Mouse (Mus musculus) brain, adult 2 months (tissue): Measurements from ENCODE around the gene Gm49325.

ENCODE experiments used
- DNase-seq: peaks from one replicate; pipeline ENCODE4 v3.0.0; 2011; ENCODE audit warnings: low read depth, low spot score

Gene Gm49325

DNA sequence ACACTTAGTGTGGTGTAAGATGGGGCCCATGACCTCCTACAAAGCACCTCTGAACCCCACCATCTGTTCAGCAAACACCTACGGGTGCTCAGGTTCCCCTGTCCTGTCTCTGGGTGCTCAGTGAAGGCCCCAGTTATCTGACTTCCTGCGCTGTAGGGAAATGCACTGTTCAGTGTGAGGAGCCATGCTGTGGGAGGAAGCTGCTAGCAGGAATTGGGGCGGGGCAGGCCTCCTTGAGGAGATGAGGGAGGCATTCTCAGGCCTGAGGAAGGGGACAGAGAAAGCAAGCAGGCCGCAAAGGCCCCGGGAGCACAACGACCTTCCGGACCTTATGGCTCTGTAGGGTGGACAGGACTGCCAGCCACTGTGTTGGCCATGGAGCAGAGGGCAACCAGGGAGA is 16.9 kb upstream of the Gm49325 start:
- DNase-seq = peak; percentile 41

DNA sequence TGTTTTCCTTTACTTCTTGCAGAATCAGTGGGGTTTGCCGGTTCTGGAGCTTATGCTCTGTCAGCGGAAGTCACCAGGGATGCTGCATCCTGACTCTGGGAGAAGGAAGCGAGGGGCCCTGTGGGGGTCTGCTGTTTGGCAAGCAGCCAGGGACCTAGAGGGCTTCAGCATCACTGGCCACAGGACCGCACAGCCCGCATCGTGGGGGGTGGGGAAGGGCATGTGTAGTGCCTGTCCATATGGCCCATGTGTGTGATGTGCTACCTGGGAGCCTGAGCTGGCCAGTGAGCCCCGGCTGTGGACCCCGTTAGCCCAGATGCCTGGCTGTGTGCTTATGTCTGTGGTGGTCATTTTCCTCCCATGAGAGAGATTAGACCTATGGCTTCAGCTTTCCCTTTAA is 16.2 kb upstream of the Gm49325 start:
- no peak for DNase-seq

DNA sequence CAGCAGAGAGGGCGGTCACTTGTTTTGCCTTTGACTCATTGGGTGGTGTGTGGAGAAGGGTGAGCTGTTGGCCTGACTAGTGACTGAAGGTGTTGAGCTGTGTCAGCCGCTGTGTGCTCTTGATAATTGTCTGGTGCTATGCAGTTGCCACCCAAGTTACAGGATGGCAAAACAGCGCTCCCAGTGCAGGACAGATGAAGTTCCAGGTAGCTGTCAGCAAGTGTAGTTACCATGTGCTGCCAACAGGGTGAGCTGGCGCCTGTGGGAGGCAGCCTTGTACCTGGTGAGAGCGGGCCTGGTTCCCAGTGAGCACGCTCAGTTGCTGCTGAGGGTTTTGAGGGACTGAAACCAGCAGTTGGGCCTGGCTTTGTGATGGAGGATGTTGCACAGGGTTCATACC is 15.2 kb upstream of the Gm49325 start:
- DNase-seq = peak; percentile 90

DNA sequence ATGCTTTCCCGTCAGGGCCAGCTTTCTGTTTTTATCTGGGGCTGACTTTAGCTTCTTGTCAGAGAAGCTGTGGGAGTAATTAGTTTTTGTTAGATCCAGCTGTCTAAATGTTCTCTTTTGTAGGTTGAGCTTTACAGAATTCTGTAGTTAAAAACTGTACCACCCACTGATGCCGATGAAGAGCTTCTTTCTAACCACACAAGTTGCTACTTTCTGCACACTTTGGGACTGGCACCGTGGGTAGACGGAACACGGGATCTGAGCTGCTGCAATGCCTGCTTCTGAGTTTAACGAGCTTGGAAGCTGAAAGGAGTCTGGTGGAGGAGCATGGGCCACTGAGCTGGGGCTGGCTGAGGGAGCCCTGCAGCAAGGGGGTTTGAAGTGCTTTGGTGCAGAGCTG is 14.5 kb upstream of the Gm49325 start:
- DNase-seq = peak; percentile 93

DNA sequence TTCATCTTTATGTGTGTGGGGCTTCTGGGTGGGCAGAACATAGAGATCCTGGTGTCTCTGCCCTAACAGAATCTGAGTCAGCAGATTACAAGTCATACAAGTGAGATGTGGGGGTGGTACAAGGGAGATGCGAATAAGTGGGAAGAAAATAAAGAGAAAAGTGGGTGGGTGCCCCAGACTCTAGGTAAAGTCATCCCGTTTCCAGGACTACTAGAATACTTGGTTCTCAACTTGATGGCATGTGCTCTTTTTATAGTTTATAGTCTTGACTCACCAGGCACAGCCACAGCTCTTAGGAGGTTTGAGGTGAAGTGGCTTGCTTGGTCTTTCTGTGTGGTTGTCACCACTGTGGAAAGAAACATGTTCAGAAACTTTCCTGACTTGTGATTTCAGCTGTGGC is 9.9 kb upstream of the Gm49325 start:
- DNase-seq = peak; percentile 76

DNA sequence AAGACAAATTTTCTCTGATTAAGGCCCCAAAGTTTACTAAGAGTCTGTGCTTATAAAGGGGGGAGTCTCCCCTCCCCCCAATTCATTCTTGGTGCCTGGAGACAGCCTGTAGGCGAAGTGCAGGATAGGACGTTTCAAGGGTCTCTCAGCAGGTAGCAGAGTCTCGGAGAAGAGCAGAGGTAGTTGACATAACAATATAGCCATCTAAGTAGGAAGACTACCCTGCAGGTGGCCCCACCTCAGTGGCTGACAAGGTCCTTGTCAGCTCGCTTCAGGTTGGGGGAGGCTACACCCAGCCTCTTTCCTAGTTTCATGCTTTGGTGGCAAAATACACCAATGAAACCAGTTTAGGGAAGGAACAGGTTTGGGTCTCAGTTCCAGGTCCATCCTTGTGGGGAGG is 3.0 kb upstream of the Gm49325 start:
- DNase-seq = no peak

DNA sequence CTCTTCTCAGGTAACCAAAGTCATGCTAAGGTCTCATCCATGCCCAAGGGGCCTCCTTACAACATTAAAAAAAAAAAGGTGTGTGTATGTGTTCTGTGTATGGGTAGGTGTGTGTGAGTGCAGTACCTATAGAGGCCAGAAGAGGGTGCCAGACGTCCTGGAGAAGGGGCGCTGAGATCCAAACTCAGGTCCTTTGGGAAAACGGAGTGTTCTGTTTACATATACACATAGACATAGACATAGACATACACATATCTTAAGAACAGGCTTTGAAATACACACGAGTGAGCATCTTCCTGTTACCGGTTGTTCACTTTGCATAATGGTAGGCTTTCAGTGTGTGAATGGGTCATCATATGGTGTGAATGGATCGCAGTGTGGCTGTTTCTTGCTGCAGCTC is 1.9 kb upstream of the Gm49325 start:
- DNase-seq = no peak

DNA sequence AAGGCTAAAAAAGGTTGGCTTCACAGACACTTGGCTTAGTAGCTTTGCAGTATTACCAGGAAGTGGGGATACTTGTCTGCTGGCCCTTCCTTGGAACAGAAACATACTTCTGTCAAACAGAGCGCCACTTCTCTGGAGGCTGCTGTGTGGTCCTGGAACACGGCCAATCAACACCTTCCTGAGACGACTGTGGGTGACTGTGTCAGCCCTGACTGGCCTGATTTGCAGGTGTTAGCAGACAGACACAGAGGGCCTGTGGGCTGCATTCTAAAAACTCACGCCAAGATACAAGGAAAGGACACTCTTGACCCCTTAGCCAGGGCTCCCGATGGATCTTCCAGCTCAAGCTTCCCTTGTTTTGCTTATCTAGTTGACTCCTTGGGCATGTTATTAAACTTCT is 1.0 kb upstream of the Gm49325 start:
- peak; percentile 39 for DNase-seq

DNA sequence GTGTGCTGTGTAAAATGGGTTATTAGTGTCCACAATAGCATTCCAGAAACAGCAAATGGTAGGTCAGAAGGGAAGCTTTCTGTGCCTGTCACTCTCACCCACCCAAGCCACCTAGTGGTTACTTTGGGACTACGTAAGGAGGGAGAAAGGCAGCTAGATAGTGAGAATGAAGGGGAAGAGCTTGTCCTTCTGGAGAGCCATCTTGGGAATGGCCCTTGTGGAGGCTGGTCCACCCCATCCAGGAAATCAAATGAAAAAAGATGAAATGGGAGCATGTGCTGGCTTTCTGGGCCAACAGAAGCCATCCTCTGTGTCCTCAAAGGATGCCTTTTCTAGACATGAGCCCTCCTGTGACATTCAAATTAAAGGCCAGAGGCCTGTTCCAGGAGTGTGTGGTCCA is 629 bp upstream of the Gm49325 start:
- DNase-seq = peak; percentile 76

DNA sequence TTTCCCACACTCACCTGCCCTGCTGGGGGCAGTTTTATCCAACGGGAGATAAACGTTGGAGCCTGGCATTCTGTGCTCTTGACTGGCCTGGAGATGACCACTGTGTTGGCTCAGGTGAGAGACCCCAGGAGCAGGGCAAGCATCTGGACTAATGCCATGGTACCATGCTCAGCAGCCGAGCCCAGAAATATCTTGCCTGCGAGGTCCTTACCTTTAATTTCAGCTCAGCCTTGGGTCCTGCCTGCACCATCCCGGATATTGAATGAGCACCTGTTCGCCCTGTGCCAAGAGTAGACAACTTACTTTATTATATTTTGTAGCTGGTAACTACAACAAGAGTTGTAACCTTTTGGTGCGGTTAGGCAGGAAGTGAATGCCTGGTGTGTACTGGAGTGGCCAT is 858 bp downstream of the Gm49325 start:
- no peak for DNase-seq

DNA sequence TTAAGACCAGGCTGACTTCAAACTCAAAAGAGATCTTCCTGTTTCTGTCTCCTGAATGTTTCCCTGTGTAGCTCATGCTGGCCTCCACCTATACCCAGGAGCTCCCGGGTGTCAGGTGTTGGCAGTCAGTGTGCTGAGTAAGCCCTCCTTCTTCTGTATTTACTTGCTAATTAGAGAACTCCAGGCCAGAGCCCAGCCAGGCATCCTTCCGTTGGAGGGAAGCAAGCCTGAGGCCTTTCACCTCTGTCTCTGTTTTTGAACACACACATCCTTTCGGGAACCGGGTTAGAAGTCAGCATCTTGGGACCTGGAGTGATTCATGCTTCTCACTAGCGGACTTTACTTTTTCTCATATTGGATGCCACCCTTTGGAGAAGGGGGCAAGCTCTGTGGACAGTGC is 1.4 kb downstream of the Gm49325 start:
- DNase-seq = no peak

DNA sequence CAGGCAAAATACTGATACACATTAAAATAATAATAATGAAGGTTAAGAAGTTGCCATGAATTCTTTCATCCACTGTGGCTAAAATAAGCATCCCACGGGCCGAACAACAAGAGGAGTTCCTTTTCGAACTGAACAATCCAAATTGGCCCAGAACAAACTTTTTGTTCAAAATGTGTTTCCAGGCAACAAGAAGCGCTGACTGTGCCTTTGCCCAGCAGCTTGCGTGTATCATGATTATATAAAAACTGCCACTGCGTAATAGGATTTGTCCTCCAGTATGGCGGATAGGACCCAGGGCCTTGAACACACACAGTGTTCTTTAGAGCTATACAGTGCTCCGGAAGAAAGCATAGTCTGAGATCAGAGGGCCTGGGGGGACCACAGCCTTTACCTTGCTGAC is 2.6 kb downstream of the Gm49325 start:
- peak; percentile 60 for DNase-seq

DNA sequence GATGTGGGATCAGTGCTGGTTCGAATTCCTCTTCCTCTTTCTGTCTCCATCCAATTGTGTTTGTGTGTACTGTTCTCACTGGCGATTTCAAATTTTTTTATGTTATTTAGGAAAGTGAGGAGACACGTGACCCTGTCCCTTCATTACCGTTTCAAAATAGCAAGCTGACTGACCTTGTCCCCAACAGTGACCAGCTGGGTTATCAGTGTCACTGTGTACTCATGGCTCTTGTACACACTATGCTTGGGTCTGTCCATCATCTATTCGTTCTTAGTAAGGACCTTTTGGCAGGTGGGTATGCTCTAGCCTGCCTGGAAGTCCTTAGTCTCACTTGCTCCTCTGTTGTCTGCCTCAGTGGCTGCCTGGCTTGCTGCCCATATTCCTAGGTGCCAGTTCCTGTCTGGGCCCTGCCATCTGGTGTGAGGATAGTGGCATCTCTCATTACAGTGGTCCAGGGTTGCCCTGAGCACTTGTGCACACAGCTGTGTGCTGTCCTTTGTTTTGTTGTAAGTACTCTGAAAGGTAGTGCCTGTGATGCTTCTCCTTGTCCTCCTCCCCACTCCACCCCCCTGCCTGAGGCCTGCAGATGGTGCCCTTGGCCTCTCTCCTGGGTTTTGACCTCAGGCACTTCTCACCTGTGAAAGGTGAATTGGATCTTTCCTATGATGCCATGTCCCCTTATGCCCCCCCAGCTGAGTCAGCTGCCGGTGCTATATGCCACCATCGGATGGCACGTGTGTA is 4.4 kb downstream of the Gm49325 start:
- DNase-seq = peak; percentile 57

DNA sequence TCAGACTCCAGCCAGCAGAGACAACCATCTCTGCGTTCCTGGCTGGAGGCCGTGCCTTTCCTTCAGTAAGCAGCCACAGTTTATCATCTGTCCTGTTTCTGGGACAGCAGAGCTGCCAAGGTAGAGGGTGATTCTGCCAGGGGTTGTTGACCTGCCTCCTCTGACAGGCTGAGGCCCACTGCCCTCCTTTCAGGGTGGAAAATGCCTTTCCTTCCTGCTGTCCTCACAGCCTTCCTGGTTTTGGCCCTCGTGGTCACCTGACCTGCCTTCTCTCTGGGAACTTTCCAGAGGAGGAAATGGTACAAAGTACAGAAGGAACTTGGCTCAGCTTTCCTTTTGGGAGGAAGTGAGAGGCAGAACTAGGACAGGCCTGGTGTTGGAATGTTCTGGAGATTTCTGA is 7.4 kb downstream of the Gm49325 start:
- no peak for DNase-seq

DNA sequence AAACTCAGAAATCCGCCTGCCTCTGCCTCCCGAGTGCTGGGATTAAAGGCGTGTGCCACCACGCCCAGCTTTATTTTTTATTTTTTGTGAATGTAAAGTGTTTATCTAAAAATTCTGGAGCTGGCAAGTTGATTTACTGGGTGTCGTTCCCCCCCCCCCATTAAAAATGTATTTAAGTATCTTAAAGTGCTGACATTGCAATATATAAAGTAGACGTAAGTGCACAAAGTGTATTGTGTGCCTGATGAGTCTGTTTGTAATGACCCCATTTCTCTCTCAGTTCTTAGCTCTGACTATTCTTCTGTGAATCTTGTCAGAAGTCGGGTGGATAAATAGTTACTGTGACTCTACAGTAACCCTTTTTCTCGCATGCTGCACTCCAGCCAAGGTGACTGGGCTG is 9.7 kb downstream of the Gm49325 start:
- DNase-seq = no peak

DNA sequence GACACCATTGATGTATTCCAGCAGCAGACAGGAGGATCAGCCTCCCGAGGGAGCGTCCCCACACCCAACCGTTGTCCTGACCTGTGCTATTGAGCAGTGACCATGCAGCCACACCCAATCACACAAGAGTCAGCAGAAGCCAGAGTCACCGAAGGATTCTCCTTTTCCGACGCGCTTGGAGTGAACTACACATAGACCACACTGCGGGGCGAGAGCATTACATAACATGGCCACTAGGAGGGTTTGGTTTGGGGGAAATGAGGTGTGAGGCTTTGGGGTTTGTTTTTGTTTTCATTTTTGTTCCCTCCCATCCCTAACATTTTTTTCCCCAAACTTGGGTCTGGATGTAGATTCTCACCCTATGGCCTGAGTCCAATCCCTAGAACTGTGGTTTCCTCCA is 10.2 kb downstream of the Gm49325 start:
- no peak for DNase-seq

DNA sequence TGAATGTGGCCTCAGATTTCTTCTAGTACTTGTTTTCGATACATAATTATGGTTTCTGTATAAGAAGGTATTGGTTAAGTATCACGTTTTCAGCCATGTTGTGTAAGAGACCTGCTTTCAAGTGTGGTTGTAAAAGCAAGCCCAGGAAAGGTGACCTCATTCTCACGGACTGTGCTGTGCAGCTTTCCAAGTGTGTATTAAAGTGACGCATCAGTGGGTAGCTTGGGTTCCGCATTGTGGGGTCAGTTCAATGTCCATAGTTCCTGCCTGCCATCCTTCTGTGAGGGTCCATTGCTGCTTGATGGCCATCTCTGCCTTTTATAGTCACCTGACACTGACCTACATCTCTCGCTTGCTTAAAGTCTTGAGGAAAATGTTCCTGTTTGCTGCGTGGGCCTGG is 10.9 kb downstream of the Gm49325 start:
- no peak for DNase-seq

DNA sequence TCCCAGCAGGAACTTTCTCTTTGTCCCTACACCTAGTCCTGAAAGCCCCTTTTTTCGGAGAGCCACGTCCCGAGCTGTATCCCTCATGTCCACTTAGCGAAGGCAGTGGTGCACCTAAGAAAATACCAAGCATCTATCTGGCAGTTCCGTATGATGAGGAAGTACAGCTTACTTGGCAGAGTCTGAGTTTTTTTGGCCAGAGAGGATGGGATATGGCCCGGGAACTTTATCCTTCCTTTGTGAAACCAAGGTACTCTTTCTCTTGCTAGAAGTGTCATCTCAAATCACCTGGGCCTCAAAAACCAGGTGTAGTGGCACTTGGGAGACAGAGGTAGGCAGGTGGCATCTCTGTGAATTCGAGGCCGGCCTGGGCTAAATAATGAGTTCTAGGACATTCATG is 15.5 kb downstream of the Gm49325 start:
- no peak for DNase-seq

DNA sequence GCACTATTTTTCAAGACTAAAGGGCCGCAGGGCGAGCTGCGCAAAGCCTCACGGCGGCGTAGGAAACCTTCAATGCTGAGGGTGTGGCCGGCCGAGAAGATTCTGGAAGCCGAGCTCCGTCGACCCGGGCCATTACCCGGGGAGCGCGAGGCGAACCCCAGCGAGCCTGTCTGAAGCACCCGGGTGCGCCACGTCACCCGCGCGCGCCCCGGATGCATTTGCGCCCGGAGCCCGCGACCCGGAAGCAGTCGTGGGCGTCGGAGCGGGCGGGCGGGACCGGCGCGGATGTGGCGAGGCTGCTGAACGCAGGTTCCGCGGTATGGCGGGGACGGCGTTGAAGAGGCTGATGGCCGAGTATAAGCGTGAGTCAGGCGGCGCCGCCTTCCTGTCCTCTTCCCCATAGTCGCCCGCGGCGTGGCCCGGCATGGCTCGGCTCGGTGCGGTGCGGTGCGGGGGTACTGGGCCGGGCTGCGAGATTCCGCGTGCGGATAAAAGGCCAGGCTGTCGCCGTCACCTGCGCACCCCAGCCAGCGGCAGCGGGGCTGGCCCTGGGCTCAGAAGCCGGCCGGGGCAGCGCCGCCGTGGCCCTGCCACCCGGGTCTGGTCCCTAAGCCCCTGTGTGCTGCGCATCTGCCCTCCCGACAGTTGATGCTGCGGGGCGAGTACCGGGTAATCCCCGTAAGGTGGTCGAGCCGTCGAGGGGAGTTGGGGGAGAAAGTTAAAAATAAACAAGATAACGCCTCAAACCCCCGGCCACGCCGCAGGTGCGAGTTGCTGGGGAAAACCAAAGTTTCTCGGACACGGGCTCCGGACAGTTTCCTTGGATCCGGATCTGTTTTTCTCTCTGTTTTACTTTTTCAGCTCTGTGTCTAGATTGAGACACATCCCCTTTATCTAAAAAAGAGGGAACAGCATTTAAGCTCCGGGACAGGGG is 16.3 kb downstream of the Gm49325 start, which contains the start of gene Ube2g2:
Ube2g2 (plus strand) TSS at position 221 of the 934 bp plus-strand sequence.
- peak; percentile 94 for DNase-seq

DNA sequence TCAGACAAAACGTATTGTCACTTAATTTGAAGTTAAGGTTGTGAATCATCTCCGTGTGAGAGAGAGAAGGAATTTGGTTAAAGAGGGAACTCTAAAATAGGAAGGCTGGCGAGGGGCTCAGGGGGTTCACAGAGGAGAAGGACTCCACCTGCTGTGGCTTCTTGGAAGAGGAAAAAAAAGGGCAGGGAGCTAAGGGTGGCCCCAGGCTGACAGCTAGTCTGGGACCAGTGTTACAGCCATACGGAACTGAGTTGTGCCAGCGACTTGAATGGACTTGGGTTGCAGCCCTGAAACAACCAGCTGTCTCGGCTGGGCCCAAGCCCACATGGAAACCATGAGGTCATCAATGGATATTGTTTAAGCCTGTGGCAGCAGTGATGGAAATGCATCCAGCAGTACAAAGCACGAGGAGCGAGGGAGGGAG is 17.1 kb downstream of the Gm49325 start:
- DNase-seq = peak; percentile 90

DNA sequence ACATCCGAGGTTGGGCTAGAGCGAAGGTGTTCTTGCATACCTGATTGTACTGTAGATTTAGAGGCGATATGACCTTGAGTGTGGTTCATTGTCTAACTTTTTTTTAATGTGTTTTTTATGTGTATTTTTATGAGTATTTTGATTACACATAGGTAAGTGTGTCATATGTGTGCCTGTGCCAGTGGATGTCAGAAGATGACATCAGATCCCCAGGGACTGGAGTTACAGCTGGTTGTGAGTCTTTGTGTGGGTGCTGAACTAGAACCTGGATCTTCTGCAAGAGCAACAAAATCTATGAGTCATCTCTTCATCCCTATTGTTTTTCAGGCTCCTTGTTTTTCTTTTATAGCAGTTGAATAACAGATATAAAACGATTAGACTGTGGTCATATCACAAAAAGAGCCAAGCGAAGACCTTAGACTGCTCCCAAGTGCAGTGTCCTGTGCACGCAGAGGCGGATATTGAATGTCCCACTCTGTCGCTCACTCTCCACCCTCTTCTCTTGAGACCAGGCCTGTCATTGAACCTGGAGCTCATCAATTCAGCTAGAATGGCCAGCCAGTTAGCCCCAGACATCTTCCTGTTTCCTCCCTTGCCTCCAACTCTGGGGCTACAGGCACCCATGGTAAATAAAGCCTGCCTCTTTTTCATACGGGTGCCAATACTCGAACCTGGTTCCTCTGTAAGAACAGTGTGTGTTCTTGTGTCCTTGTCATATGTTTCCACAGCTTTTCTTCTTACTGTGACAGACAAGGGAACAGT is 17.8 kb downstream of the Gm49325 start:
- no peak for DNase-seq

DNA sequence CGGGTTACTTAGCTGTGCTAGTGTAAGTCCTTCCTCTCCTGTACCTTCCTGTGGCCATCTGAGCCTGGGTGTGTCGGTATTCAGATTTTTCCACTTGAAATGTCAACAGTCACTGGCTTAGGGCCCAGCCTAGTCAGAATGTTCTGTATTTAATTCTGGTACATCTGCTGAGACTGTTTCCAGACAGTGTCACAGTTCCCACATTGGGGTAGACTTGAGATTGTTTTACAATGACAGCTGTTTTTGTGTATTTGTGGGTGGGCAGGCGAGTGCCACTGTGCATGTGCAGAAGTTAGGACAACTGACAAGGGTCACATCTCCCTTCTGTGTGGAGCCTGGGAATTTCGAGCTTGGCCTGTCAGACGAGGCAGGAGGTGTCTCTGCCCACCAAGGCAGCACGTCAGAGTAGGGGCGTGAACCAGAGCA is 18.6 kb downstream of the Gm49325 start:
- peak; percentile 79 for DNase-seq
